In genomic region chr1:157410937-157411336, GRCm38 (mm10) we compare ENCODE assay signal across 8 mouse cellular contexts. TPM values are rescaled to one million over a fixed set of nuclear protein-coding genes. Genes with fewer than 3 reads are reported as not detected.
A peak's percentile ranks its signal among the peaks of the same experiment; 100 is the strongest.
DNase-seq lines count a peak whose midpoint lies in the region; ATAC-seq and TF ChIP-seq lines count a peak whose summit lies in the region.

No protein-coding gene starts in this region.

- 15% methylated on average over 8 of the region's 8 CpGs for WGBS in spleen, adult 2 months
- WGBS in limb, embryonic 15.5 days, result 21% methylated on average over 8 of the region's 8 CpGs

- TF ChIP-seq POLR2A in spleen, adult 2 months (IDR thresholded peaks at IDR 0.05; ENCODE audit: low read depth, low read length), result no peak

- no peak for ATAC-seq in limb, embryonic 15.5 days (ENCODE audit: insufficient number of reproducible peaks, low FRiP score, low TSS enrichment, low read depth)

- TF ChIP-seq CTCF in spleen, adult 2 months (IDR thresholded peaks at IDR 0.05; ENCODE audit: extremely low read depth, insufficient read depth, insufficient read length, insufficient replicate concordance), result no peak

- H3K4me3 ChIP-seq in spleen, adult 2 months (ENCODE audit: extremely low read depth, insufficient read depth, insufficient read length), result peak overlapping the region; percentile 28; the same call in 1 of the 2 replicates
- peak overlapping the region; percentile 76 for H3K4me3 ChIP-seq in limb, embryonic 15.5 days

- DNase-seq in embryo, embryonic 10 days (ENCODE audit: low spot score), result peak; percentile 9
- no peak for DNase-seq in embryo, embryonic 11 days
- DNase-seq in spleen, adult 2 months (ENCODE audit: low read depth in 1 of 2, low spot score in 2 of 2), result no peak
- DNase-seq in spleen, adult 12 weeks (ENCODE audit: low spot score), result no peak
- no peak for DNase-seq in frontal cortex, postnatal 36 days (ENCODE audit: low spot score in 2 of 2)
- DNase-seq in layer of hippocampus, postnatal 10 days (ENCODE audit: low spot score in 2 of 2), result no peak
- no peak for DNase-seq in spleen, postnatal 36 days (ENCODE audit: low spot score in 2 of 2)

- H3K9ac ChIP-seq in limb, embryonic 15.5 days, result no peak overlapping the region

- H3K27ac ChIP-seq in spleen, adult 2 months (ENCODE audit: insufficient read depth, low read length), result no peak overlapping the region
- H3K27ac ChIP-seq in limb, embryonic 15.5 days, result no peak overlapping the region

- H3K27me3 ChIP-seq in spleen, adult 2 months (ENCODE audit: control insufficient read depth, insufficient read depth, low read length), result peaks cover 10% of the 10 kb centered on the region
- no peaks in the 10 kb centered on the region for H3K27me3 ChIP-seq in limb, embryonic 15.5 days

- peaks cover 5% of the 10 kb centered on the region for H3K4me1 ChIP-seq in spleen, adult 2 months (ENCODE audit: control insufficient read depth, insufficient read depth, insufficient read length)
- H3K4me1 ChIP-seq in limb, embryonic 15.5 days, result no peaks in the 10 kb centered on the region; the same call in 1 of the 2 replicates

- H3K9me3 ChIP-seq in limb, embryonic 15.5 days, result no peaks in the 10 kb centered on the region

- H3K4me2 ChIP-seq in limb, embryonic 15.5 days, result peak overlapping the region; percentile 88

- H3K36me3 ChIP-seq in spleen, adult 2 months (ENCODE audit: control insufficient read depth, insufficient read depth, low read length), result no peaks in the 10 kb centered on the region
- H3K36me3 ChIP-seq in limb, embryonic 15.5 days, result no peaks in the 10 kb centered on the region

RNA-seq across cellular contexts. Expression of gene Rasal2, which starts 1.5 kb away (rescaled TPM):
- polyA plus RNA-seq in spleen, adult 2 months (2012; rRNA removed), result 1.1 TPM in 2 replicates
- 12.4 and 12.8 TPM in 2 replicates for polyA plus RNA-seq in limb, embryonic 15.5 days (2015; fragmentation: Nextera tagmentation; extraction: Ambion mirVana)
- total RNA-seq in layer of hippocampus, postnatal 10 days (2021), result 10 to 100 TPM; 45.4 to 48.3 TPM

RNA-seq across cellular contexts. Expression of gene Cryzl2, which starts 47.4 kb away (rescaled TPM):
- polyA plus RNA-seq in spleen, adult 2 months (2012; rRNA removed), result 8.0 and 11.1 TPM in 2 replicates
- polyA plus RNA-seq in limb, embryonic 15.5 days (2015; fragmentation: Nextera tagmentation; extraction: Ambion mirVana), result 10.9 and 12.2 TPM in 2 replicates
- 1 to 10 TPM; 5.0 to 5.5 TPM for total RNA-seq in layer of hippocampus, postnatal 10 days (2021)
